Mouse (Mus musculus): ENCODE measurements around the gene Isca1.

DNA sequence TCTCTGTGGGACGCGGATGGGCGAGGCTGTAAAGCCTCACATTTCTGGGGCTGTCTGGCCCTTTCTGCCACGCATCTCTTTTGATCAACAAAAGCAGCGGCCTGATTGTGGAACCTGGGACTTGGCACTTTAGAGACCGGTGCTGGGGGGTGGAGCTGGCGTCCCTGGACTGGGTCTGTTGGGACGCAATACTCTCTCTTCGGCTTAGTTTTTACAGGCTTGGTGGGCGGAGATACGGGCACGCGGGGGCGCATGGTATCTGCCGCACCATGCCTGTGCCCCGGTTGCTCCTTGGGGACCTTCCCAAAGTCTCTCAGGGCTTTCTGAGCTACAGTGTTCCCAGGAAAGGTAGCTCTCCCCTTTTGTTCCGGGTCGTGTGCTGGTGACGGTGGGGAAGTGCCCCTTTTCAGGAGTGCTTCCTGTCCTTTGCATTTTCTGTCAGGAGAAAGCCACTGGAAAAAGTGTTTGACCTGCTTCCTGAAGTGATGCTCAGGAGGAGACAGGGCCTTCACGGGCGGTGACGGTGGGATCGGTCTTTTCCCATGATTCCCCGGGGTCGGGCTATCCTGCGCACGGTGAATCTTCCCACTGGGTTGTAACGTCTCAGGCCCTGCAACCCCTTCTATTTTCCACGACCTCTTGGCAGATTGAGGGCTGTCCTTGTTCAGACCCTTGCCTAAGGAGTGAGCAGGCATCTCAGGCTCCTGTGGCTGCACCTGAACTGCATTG, 43.3 kb downstream of the Isca1 start:
- TF ChIP-seq CTCF (IDR thresholded peaks at IDR 0.05; ENCODE audit: extremely low read depth, insufficient read depth, low read length) (no peak), POLR2A (IDR thresholded peaks at IDR 0.05; ENCODE audit: extremely low read depth, insufficient read depth, low read length) (no peak)
